Mouse (Mus musculus) CH12.LX (cell line): Measurements from ENCODE around the gene Dcaf11. TPM values are rescaled to one million over a fixed set of nuclear protein-coding genes. Genes with fewer than 3 reads are reported as not detected.
A peak's percentile ranks its signal among the peaks of the same experiment; 100 is the strongest.

Experiments used
- DNase-seq: peaks from one replicate; pipeline ENCODE4 v3.0.0-alpha.2; 2013; ENCODE audit errors: extremely low read depth
- H3K27ac ChIP-seq: 2 replicates; pipeline ENCODE4 v1.5.1; 2012; ENCODE audit warnings: low read depth, mild to moderate bottlenecking, control low read depth, moderate library complexity; ENCODE audit not compliant: insufficient read depth
- H3K27me3 ChIP-seq: replicated peaks from 2 replicates; pipeline ENCODE3; 2012; ENCODE audit warnings: inconsistent platforms
- H3K36me3 ChIP-seq, 2 experiments: replicated peaks in 1 of 2; 2 replicates each; pipeline versions ENCODE3 to v1.6.1; 2012; ENCODE audit warnings: inconsistent platforms in 1 of 2, low read length in 1 of 2, mild to moderate bottlenecking in 1 of 2, mixed read lengths in 1 of 2, moderate library complexity in 1 of 2; ENCODE audit not compliant: control insufficient read depth in 1 of 2, insufficient read depth in 1 of 2
- H3K4me1 ChIP-seq, 2 experiments: 2 replicates each; pipeline ENCODE4 v1.6.1; 2012; ENCODE audit warnings: inconsistent platforms in 1 of 2, moderate library complexity in 1 of 2; ENCODE audit not compliant: insufficient read depth in 2 of 2, control insufficient read depth in 1 of 2
- H3K4me2 ChIP-seq: 2 replicates; pipeline ENCODE4 v1.6.1; 2012; ENCODE audit warnings: low read depth, mild to moderate bottlenecking, control low read depth; ENCODE audit not compliant: poor library complexity, insufficient read depth, severe bottlenecking
- H3K4me3 ChIP-seq, 3 experiments: fragments of 150-350 bp in 1 of 3; sonication (generic) in 1 of 3; replicated peaks in 1 of 3; 2 replicates each; pipeline versions ENCODE3 to v1.5.1; 2011 to 2012; ENCODE audit warnings: low read depth in 2 of 3, low read length in 2 of 3, mild to moderate bottlenecking in 2 of 3, moderate library complexity in 2 of 3, control low read depth in 1 of 3, improper control_type of control experiment in 1 of 3, inconsistent platforms in 1 of 3, mixed read lengths in 1 of 3; ENCODE audit not compliant: poor library complexity in 1 of 3
- H3K79me2 ChIP-seq: replicated peaks from 2 replicates; pipeline ENCODE4 v1.6.1; 2012; ENCODE audit warnings: mild to moderate bottlenecking, moderate library complexity; ENCODE audit not compliant: control insufficient read depth, poor library complexity, insufficient read depth, severe bottlenecking; ENCODE audit errors: extremely low read depth
- H3K9ac ChIP-seq: 2 replicates; pipeline ENCODE4 v1.6.1; 2012; ENCODE audit warnings: low read depth, mild to moderate bottlenecking, control low read depth, moderate library complexity; ENCODE audit not compliant: insufficient read depth
- H3K9me3 ChIP-seq: replicated peaks from 2 replicates; pipeline ENCODE3; 2012; ENCODE audit warnings: low read length, inconsistent platforms, mixed read lengths
- BHLHE40 ChIP-seq: IDR thresholded peaks from 2 replicates; pipeline ENCODE4 v1.6.1; 2011; ENCODE audit warnings: mild to moderate bottlenecking, low read depth, low read length, improper control_type of control experiment
- CHD1 ChIP-seq: IDR thresholded peaks from 2 replicates; pipeline ENCODE4 v1.6.1; 2012; ENCODE audit warnings: low read depth, low read length, improper control_type of control experiment, inconsistent platforms
- CTCF ChIP-seq, 2 experiments: IDR thresholded peaks in 1 of 2; conservative IDR thresholded peaks in 1 of 2; 2 replicates each; pipeline ENCODE4 v1.5.1; 2011 to 2012; ENCODE audit warnings: low read depth in 2 of 2, low read length in 2 of 2, improper control_type of control experiment in 1 of 2, inconsistent platforms in 1 of 2, mild to moderate bottlenecking in 1 of 2, moderate library complexity in 1 of 2
- EP300 ChIP-seq: IDR thresholded peaks from 2 replicates; pipeline ENCODE4 v1.6.1; 2011; ENCODE audit warnings: low read length, improper control_type of control experiment
- GABPA ChIP-seq: IDR thresholded peaks from 2 replicates; pipeline ENCODE4 v1.6.1; 2012; ENCODE audit warnings: low read depth, low read length, improper control_type of control experiment, inconsistent platforms; ENCODE audit not compliant: insufficient replicate concordance
- HCFC1 ChIP-seq: IDR thresholded peaks from 2 replicates; pipeline ENCODE4 v1.6.1; 2012; ENCODE audit warnings: low read depth, mild to moderate bottlenecking, inconsistent platforms, low read length, improper control_type of control experiment
- IRF4 ChIP-seq: IDR thresholded peaks from 2 replicates; pipeline ENCODE4 v1.6.1; 2014; ENCODE audit warnings: low read depth, mild to moderate bottlenecking, inconsistent platforms, low read length, improper control_type of control experiment
- MAFK ChIP-seq: IDR thresholded peaks from 2 replicates; pipeline ENCODE4 v1.6.1; 2011; ENCODE audit warnings: low read length, improper control_type of control experiment; ENCODE audit not compliant: insufficient replicate concordance
- MAX ChIP-seq: IDR thresholded peaks from 2 replicates; pipeline ENCODE4 v1.6.1; 2011; ENCODE audit warnings: low read length, improper control_type of control experiment
- MAZ ChIP-seq: IDR thresholded peaks from 2 replicates; pipeline ENCODE4 v1.6.1; 2012; ENCODE audit warnings: low read depth, mild to moderate bottlenecking, inconsistent platforms, low read length, improper control_type of control experiment, moderate library complexity
- MEF2A ChIP-seq: IDR thresholded peaks from 2 replicates; pipeline ENCODE4 v1.6.1; 2014; ENCODE audit warnings: low read depth, mild to moderate bottlenecking, inconsistent platforms, low read length, improper control_type of control experiment, borderline replicate concordance
- MYC ChIP-seq: IDR thresholded peaks from 2 replicates; pipeline ENCODE4 v1.6.1; 2011; ENCODE audit warnings: low read depth, mild to moderate bottlenecking, improper control_type of control experiment, low read length
- NRF1 ChIP-seq: IDR thresholded peaks from 2 replicates; pipeline ENCODE4 v1.6.1; 2014; ENCODE audit warnings: low read depth, mild to moderate bottlenecking, inconsistent platforms, low read length, improper control_type of control experiment, moderate library complexity
- POLR2A ChIP-seq: IDR thresholded peaks from 2 replicates; pipeline ENCODE4 v1.6.1; 2011; ENCODE audit warnings: low read depth, mild to moderate bottlenecking, improper control_type of control experiment, low read length
- POLR2AphosphoS2 ChIP-seq: IDR thresholded peaks from 2 replicates; pipeline ENCODE4 v1.6.1; 2011; ENCODE audit warnings: low read depth, low read length, improper control_type of control experiment
- RAD21 ChIP-seq: IDR thresholded peaks from 2 replicates; pipeline ENCODE4 v1.6.1; 2011; ENCODE audit warnings: low read depth, mild to moderate bottlenecking, low read length, improper control_type of control experiment, moderate library complexity
- SIN3A ChIP-seq: IDR thresholded peaks from 2 replicates; pipeline ENCODE4 v1.6.1; 2012; ENCODE audit warnings: low read length, improper control_type of control experiment, inconsistent platforms
- SMC3 ChIP-seq: IDR thresholded peaks from 2 replicates; pipeline ENCODE4 v1.6.1; 2011; ENCODE audit warnings: low read depth, low read length, improper control_type of control experiment
- TBP ChIP-seq: conservative IDR thresholded peaks from 2 replicates; pipeline ENCODE4 v1.6.1; 2011; ENCODE audit warnings: low read depth, low read length, improper control_type of control experiment
- UBTF ChIP-seq: IDR thresholded peaks from 2 replicates; pipeline ENCODE4 v1.6.1; 2012; ENCODE audit warnings: low read depth, mild to moderate bottlenecking, inconsistent platforms, low read length, improper control_type of control experiment, moderate library complexity
- ZKSCAN1 ChIP-seq: IDR thresholded peaks from 2 replicates; pipeline ENCODE4 v1.6.1; 2012; ENCODE audit warnings: low read depth, inconsistent platforms, low read length, improper control_type of control experiment, borderline replicate concordance
- ZMIZ1 ChIP-seq: IDR thresholded peaks from 2 replicates; pipeline ENCODE4 v1.6.1; 2012; ENCODE audit warnings: low read depth, mild to moderate bottlenecking, inconsistent platforms, low read length, improper control_type of control experiment
- ZNF384 ChIP-seq: IDR thresholded peaks from 2 replicates; pipeline ENCODE4 v1.6.1; 2012; ENCODE audit warnings: low read depth, low read length, improper control_type of control experiment, inconsistent platforms
- dilution Hi-C: fragments of 300-500 bp; cut with MboI; formaldehyde crosslinking; loops from 2 replicates; pipeline ENCODE4 v1.14.3; 2020; ENCODE audit warnings: low sequenced_read_pairs; ENCODE audit not compliant: extremely low pct_unique_long_range_greater_than_20kb, extremely low pct_ligation_motif_present
- in situ Hi-C: fragments of 300-500 bp; cut with MboI; formaldehyde crosslinking; loops from 3 replicates; pipeline ENCODE4 v1.14.3; 2019; ENCODE audit warnings: low sequenced_read_pairs, low pct_ligation_motif_present, low pct_unique_long_range_greater_than_20kb, mixed read lengths
- polyA plus RNA-seq: library from polyadenylated mRNA; unstranded; fragments of >175 nt; gene quantifications from 2 replicates; pipeline ENCODE4 v1.2.1, GENCODE M21; 2012; ENCODE audit warnings: low read depth; ENCODE audit not compliant: insufficient read length
- total RNA-seq, 2 experiments: library from RNA; depleted of rRNA; stranded (reverse); fragments of 300-350 nt in 1 of 2; fragments of >200 nt in 1 of 2; gene quantifications; 2 replicates each; pipeline ENCODE4 v1.2.3; 2012 to 2014

The Dcaf11 gene
- total and polyA plus RNA-seq, 3 experiments: 29.3 to 39.1 (median 32.6) TPM

GRCm38 (mm10) chr14:55518897-55519296, 40.9 kb upstream of the Dcaf11 start:
- TF ChIP-seq SIN3A: no peak
- TF ChIP-seq ZNF384: no peak
- Histone ChIP-seq H3K4me1 (peaks cover 2 to 20% of the 10 kb centered on the region in 2 experiments; a peak in 2 of 4 replicates), H3K9ac (no peak overlapping the region), H3K27me3 (peaks cover 76% of the 10 kb centered on the region), H3K4me2 (no peak overlapping the region), H3K36me3 (no peaks in the 10 kb centered on the region), H3K27ac (no peak overlapping the region), H3K9me3 (no peaks in the 10 kb centered on the region), H3K79me2 (no peaks in the 10 kb centered on the region), H3K4me3 (no peak overlapping the region)
- in situ Hi-C loops (no loop called here), dilution Hi-C loops (no loop called here)
- no peak for DNase-seq

GRCm38 (mm10) chr14:55519604-55520003, 40.2 kb upstream of the Dcaf11 start:
- Histone ChIP-seq H3K9ac (no peak overlapping the region), H3K4me3 (no peak overlapping the region), H3K27ac (no peak overlapping the region), H3K4me2 (no peak overlapping the region), H3K9me3 (no peaks in the 10 kb centered on the region), H3K36me3 (no peaks in the 10 kb centered on the region), H3K27me3 (peaks cover 74% of the 10 kb centered on the region), H3K4me1 (peaks cover 2 to 27% of the 10 kb centered on the region in 2 experiments; a peak in 2 of 4 replicates), H3K79me2 (no peaks in the 10 kb centered on the region)
- dilution Hi-C loops: no loop called here
- TF ChIP-seq MEF2A: no peak
- TF ChIP-seq MAX: no peak
- peak in 1 of 2 experiments; percentile 54; a peak in 2 of 4 replicates for TF ChIP-seq CTCF (conservative IDR thresholded peaks at IDR 0.05 in 1 of 2, IDR thresholded peaks at IDR 0.05 in 1 of 2; ENCODE audit: low read depth in 2 of 2, low read length in 2 of 2)
- peak; percentile 55 for TF ChIP-seq RAD21
- TF ChIP-seq SMC3: peak; percentile 28; the same call in 1 of the 2 replicates
- no peak for TF ChIP-seq TBP
- TF ChIP-seq EP300: no peak
- TF ChIP-seq POLR2A: no peak
- TF ChIP-seq NRF1: no peak
- no peak for TF ChIP-seq SIN3A
- no peak for DNase-seq
- in situ Hi-C loops: no loop called here

- no peak overlapping the region for H3K27ac ChIP-seq
- peak overlapping the region in 1 of 3 experiments; percentile 50 for H3K4me3 ChIP-seq
- peaks cover 69% of the 10 kb centered on the region for H3K27me3 ChIP-seq
- no peaks in the 10 kb centered on the region for H3K9me3 ChIP-seq
- no peak overlapping the region for H3K9ac ChIP-seq
- H3K4me1 ChIP-seq: peaks cover 2 to 27% of the 10 kb centered on the region in 2 experiments; a peak in 2 of 4 replicates
- in situ Hi-C loops: no loop called here
- no peaks in the 10 kb centered on the region for H3K79me2 ChIP-seq
- peak; percentile 66; the same call in 1 of the 2 replicates for TF ChIP-seq UBTF
- peak in 1 of 2 experiments; percentile 47; a peak in 2 of 4 replicates for TF ChIP-seq CTCF (conservative IDR thresholded peaks at IDR 0.05 in 1 of 2, IDR thresholded peaks at IDR 0.05 in 1 of 2; ENCODE audit: low read depth in 2 of 2, low read length in 2 of 2)
- no peak for TF ChIP-seq ZNF384
- TF ChIP-seq IRF4: no peak
- TF ChIP-seq ZKSCAN1: no peak
- TF ChIP-seq MAFK: no peak
- no peak for TF ChIP-seq POLR2AphosphoS2
- TF ChIP-seq HCFC1: no peak
- no peak for TF ChIP-seq GABPA
- TF ChIP-seq BHLHE40: no peak
- no peak for TF ChIP-seq ZMIZ1
- TF ChIP-seq MYC: no peak
- TF ChIP-seq MAZ: no peak
- no peak for TF ChIP-seq MAX
- no peak for TF ChIP-seq CHD1
- TF ChIP-seq NRF1: no peak
- H3K36me3 ChIP-seq: no peaks in the 10 kb centered on the region
- peak overlapping the region; percentile 60 for H3K4me2 ChIP-seq
- DNase-seq: no peak
- dilution Hi-C loops: no loop called here
Observed at GRCm38 (mm10) chr14:55520451-55521361, 39.1 kb upstream of the Dcaf11 start.
